Mouse (Mus musculus) liver, adult 2 months (tissue): ENCODE measurements around the gene Pafah1b2. TPM values are rescaled to one million over a fixed set of nuclear protein-coding genes. Genes with fewer than 3 reads are reported as not detected.

ENCODE experiments used
- DNase-seq: peaks from one replicate; pipeline ENCODE4 v3.0.0-alpha.2; 2011; ENCODE audit warnings: low read depth, low spot score; ENCODE audit errors: extremely low read depth
- H3K27ac ChIP-seq: fragments of 200-500 bp; replicated peaks from 2 replicates; pipeline ENCODE4 v1.5.1; 2012; ENCODE audit warnings: low read depth, mild to moderate bottlenecking, control low read depth, inconsistent platforms, low read length; ENCODE audit not compliant: insufficient read depth
- H3K27me3 ChIP-seq: fragments of 200-500 bp; 2 replicates; pipeline ENCODE4 v1.6.1; 2012; ENCODE audit warnings: mild to moderate bottlenecking, moderate library complexity, low read length, inconsistent platforms; ENCODE audit not compliant: control insufficient read depth, insufficient read depth
- H3K36me3 ChIP-seq: fragments of 200-500 bp; 2 replicates; pipeline ENCODE4 v1.6.1; 2012; ENCODE audit warnings: low read length, inconsistent platforms; ENCODE audit not compliant: control insufficient read depth, insufficient read depth
- H3K4me1 ChIP-seq: fragments of 200-500 bp; 2 replicates; pipeline ENCODE4 v1.6.1; 2011; ENCODE audit warnings: low read length; ENCODE audit not compliant: control insufficient read depth, insufficient read depth
- H3K4me3 ChIP-seq: fragments of 200-500 bp; 2 replicates; pipeline ENCODE4 v1.5.1; 2011; ENCODE audit warnings: low read depth, mild to moderate bottlenecking, control low read depth, low read length, moderate library complexity; ENCODE audit not compliant: insufficient read depth
- H3K79me2 ChIP-seq: fragments of 200-500 bp; 2 replicates; pipeline ENCODE4 v1.6.1; 2012; ENCODE audit warnings: inconsistent platforms, mild to moderate bottlenecking, low read length, moderate library complexity; ENCODE audit not compliant: control insufficient read depth, insufficient read depth
- H3K9ac ChIP-seq: fragments of 200-500 bp; 2 replicates; pipeline ENCODE4 v1.6.1; 2012; ENCODE audit warnings: low read depth, mild to moderate bottlenecking, control low read depth, inconsistent platforms, low read length
- CTCF ChIP-seq: fragments of 200-500 bp; IDR thresholded peaks from 2 replicates; pipeline ENCODE4 v1.5.1; 2011; ENCODE audit warnings: low read depth, low read length, control low read depth
- POLR2A ChIP-seq: fragments of 200-500 bp; IDR thresholded peaks from 2 replicates; pipeline ENCODE4 v1.6.1; 2011; ENCODE audit warnings: low read length, control low read depth; ENCODE audit not compliant: insufficient read depth; ENCODE audit errors: extremely low read depth
- WGBS: fragments of 180-500 bp; shearing (Covaris S2); methylation state at CpG from one replicate; pipeline ENCODE4 v1.1.7; 2018; 5-methylcytosine and 5-hydroxymethylcytosine counted together
- polyA plus RNA-seq: library from polyadenylated mRNA; depleted of rRNA; stranded (reverse); fragments of >200 nt; gene quantifications from 2 replicates; pipeline ENCODE4 v1.2.3, GENCODE M21; 2012
- total RNA-seq: library from RNA; depleted of rRNA; stranded (reverse); fragments of >200 nt; gene quantifications from 2 replicates; pipeline ENCODE4 v1.2.3, GENCODE M21; 2014

The Pafah1b2 gene
- total and polyA plus RNA-seq, 2 experiments: 14.2 to 14.8 TPM

GRCm38 (mm10) chr9:46013616-46014015, 1.1 kb upstream of the Pafah1b2 start:
- Histone ChIP-seq H3K4me3 (peak overlapping the region; percentile 100), H3K27ac (peak overlapping the region; percentile 83), H3K27me3 (no peaks in the 10 kb centered on the region), H3K36me3 (peaks cover 3% of the 10 kb centered on the region; the same call in 1 of the 2 replicates), H3K4me1 (peaks cover 24% of the 10 kb centered on the region), H3K9ac (peak overlapping the region; percentile 100), H3K79me2 (peaks cover 36% of the 10 kb centered on the region)
- TF ChIP-seq POLR2A: no peak
- TF ChIP-seq CTCF: no peak
- 1% methylated on average over 5 of the region's 5 CpGs for WGBS
- peak; percentile 26 for DNase-seq

- Histone ChIP-seq H3K27me3 (no peaks in the 10 kb centered on the region), H3K4me1 (peaks cover 22% of the 10 kb centered on the region), H3K27ac (peak overlapping the region; percentile 83), H3K4me3 (peak overlapping the region; percentile 100), H3K36me3 (no peaks in the 10 kb centered on the region), H3K9ac (peak overlapping the region; percentile 100), H3K79me2 (peaks cover 32% of the 10 kb centered on the region)
- 1% methylated on average over 46 of the region's 46 CpGs for WGBS
- no peak for DNase-seq
- no peak for TF ChIP-seq POLR2A
- TF ChIP-seq CTCF: no peak
Observed at GRCm38 (mm10) chr9:46013009-46013586, 608 bp upstream of the Pafah1b2 start.

GRCm38 (mm10) chr9:46011094-46011970, 1.2 kb downstream of the Pafah1b2 start:
- no peaks in the 10 kb centered on the region for H3K27me3 ChIP-seq
- TF ChIP-seq POLR2A: no peak
- TF ChIP-seq CTCF: no peak
- no peak overlapping the region for H3K4me3 ChIP-seq
- H3K36me3 ChIP-seq: no peaks in the 10 kb centered on the region
- H3K79me2 ChIP-seq: peaks cover 22% of the 10 kb centered on the region
- H3K9ac ChIP-seq: no peak overlapping the region
- WGBS: 64% methylated on average over 3 of the region's 3 CpGs
- DNase-seq: no peak
- peaks cover 16% of the 10 kb centered on the region for H3K4me1 ChIP-seq
- no peak overlapping the region for H3K27ac ChIP-seq

- H3K27me3 ChIP-seq: no peaks in the 10 kb centered on the region
- DNase-seq: no peak
- peaks cover 14% of the 10 kb centered on the region for H3K79me2 ChIP-seq
- H3K36me3 ChIP-seq: no peaks in the 10 kb centered on the region
- WGBS: 64% methylated on average over 1 of the region's 1 CpGs
- H3K27ac ChIP-seq: no peak overlapping the region
- no peak overlapping the region for H3K9ac ChIP-seq
- peaks cover 5% of the 10 kb centered on the region; the same call in 1 of the 2 replicates for H3K4me1 ChIP-seq
- TF ChIP-seq POLR2A (no peak), CTCF (no peak)
- H3K4me3 ChIP-seq: no peak overlapping the region
Observed at GRCm38 (mm10) chr9:46009669-46009983, 2.9 kb downstream of the Pafah1b2 start.

- TF ChIP-seq CTCF: no peak
- no peak for TF ChIP-seq POLR2A
- H3K27ac ChIP-seq: no peak overlapping the region
- 93% methylated on average over 7 of the region's 7 CpGs for WGBS
Observed at GRCm38 (mm10) chr9:46008931-46009668, 3.4 kb downstream of the Pafah1b2 start.

More at GRCm38 (mm10) chr9:46008931-46009668, 3.4 kb downstream of the Pafah1b2 start:
- no peak for DNase-seq
- Histone ChIP-seq H3K4me3 (no peak overlapping the region), H3K4me1 (peaks cover 5% of the 10 kb centered on the region; the same call in 1 of the 2 replicates), H3K27me3 (no peaks in the 10 kb centered on the region), H3K36me3 (no peaks in the 10 kb centered on the region), H3K9ac (no peak overlapping the region), H3K79me2 (peaks cover 10% of the 10 kb centered on the region)
